Mouse (Mus musculus) left cerebral cortex, adult 8-10 months (tissue): Measurements from ENCODE around the gene Olfr691. TPM values are rescaled to one million over a fixed set of nuclear protein-coding genes. Genes with fewer than 3 reads are reported as not detected.

Source experiments
- total RNA-seq, 4 experiments: library from RNA; stranded (reverse); gene quantifications; 2 replicates each; pipeline ENCODE4 v1.2.4; 2022

Gene Olfr691
- total RNA-seq, 4 experiments from 2014 or later, result 0.63 to 1.3 (median 0.86) TPM

Other genes with a start within 250 kb of the Olfr691 start
- not detected for gene Olfr680-ps1, start 249.5 kb downstream of the Olfr691 start, total RNA-seq
- gene Olfr681, start 225.4 kb downstream of the Olfr691 start, total RNA-seq, result not detected
- gene Olfr683, start 195.3 kb downstream of the Olfr691 start, total RNA-seq, result not detected
- gene Olfr684, start 178.6 kb downstream of the Olfr691 start, total RNA-seq, result not detected
- not detected for gene Olfr685, start 156.3 kb downstream of the Olfr691 start, total RNA-seq
- gene Olfr686, start 134.8 kb downstream of the Olfr691 start, total RNA-seq, result not detected
- gene Olfr688, start 54.2 kb downstream of the Olfr691 start, total RNA-seq, result not detected
- gene Olfr689, start 31.1 kb downstream of the Olfr691 start, total RNA-seq, result not detected
- gene Olfr690, start 8.2 kb downstream of the Olfr691 start, total RNA-seq, result under 1 TPM; 0.27 to 0.57 (median 0.40) TPM
- gene Olfr692, start 26.0 kb upstream of the Olfr691 start, total RNA-seq, result not detected
- gene Gm5901, start 32.8 kb upstream of the Olfr691 start, total RNA-seq, result not detected
- gene Fam160a2, start 57.8 kb upstream of the Olfr691 start, total RNA-seq, result 10 to 100 TPM; 64.6 to 72.6 (median 70.9) TPM
- gene Cnga4, start 62.3 kb upstream of the Olfr691 start, total RNA-seq, result 1 to 10 TPM in 2 of 4 experiments, under 1 TPM in 2; 0.98 to 2.0 (median 1.1) TPM
- 10 to 100 TPM; 47.6 to 57.7 (median 52.5) TPM for gene Cckbr, start 83.5 kb upstream of the Olfr691 start, total RNA-seq
- gene Cavin3, start 140.0 kb upstream of the Olfr691 start, total RNA-seq, result 10 to 100 TPM; 15.1 to 18.5 (median 17.0) TPM
- gene Smpd1, start 212.1 kb upstream of the Olfr691 start, total RNA-seq, result 100 to 1,000 TPM; 100 to 105 (median 101) TPM
- gene Apbb1, start 239.4 kb upstream of the Olfr691 start, total RNA-seq, result 100 to 1,000 TPM; 437 to 456 (median 444) TPM